Mouse (Mus musculus) liver, adult 2 months (tissue): ENCODE results near the gene Efcab5.

Experiments used
- CTCF ChIP-seq: fragments of 200-500 bp; IDR thresholded peaks from 2 replicates; pipeline ENCODE4 v1.5.1; 2011; ENCODE audit warnings: low read depth, low read length, control low read depth
- POLR2A ChIP-seq: fragments of 200-500 bp; IDR thresholded peaks from 2 replicates; pipeline ENCODE4 v1.6.1; 2011; ENCODE audit warnings: low read length, control low read depth; ENCODE audit not compliant: insufficient read depth; ENCODE audit errors: extremely low read depth

DNA sequence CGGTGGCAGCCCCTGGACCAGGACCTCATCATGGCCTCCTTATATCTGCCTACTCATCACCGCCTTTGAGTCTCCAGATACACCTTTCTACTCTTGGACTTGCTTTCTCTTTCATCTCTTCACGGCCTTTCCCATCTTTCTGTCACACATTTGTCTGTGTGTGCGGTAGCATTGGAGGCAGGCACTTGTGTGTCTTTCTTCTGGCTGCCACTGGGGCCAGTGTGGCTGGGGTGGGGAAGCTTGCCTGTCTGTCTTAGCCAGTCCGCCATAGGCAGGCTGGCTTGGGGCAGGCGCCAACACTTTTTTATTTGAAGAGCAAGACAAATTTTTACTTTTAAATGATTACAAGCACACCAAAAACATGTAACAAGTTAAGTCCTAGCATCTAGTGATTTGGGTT, 81.8 kb downstream of the Efcab5 start:
- TF ChIP-seq CTCF (no peak), POLR2A (no peak)
